Comparison of ENCODE assay signal across 8 mouse cellular contexts in the genomic region with DNA sequence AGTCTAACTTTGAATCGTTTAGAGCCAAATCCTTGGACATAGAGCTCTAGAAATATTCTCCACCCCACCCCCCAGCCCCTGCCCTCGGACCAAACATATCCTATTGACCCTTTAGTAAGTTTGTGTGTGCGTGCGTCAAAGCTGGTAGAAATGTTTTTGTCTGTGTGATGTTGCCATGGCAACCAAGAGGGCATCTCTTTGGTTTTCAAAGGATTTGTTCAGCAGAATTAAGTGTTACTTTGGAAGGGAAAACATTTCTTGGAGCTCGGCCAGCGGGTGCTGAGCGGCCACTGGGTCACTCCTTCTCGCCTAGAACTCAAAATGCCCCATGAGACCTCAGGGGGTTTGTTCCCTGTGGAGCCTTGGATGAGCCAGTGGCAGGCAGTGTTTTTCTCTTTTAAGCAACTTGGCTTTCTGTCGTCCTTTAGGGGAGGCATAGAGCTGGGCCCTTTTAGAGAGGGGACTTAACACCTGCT.
DNase-seq lines count a peak whose midpoint lies in the region; TF ChIP-seq lines count a peak whose summit lies in the region.

No protein-coding gene starts in this region.

- TF ChIP-seq CTCF in cerebellum, adult 2 months (IDR thresholded peaks at IDR 0.05; ENCODE audit: borderline replicate concordance, insufficient read depth, low read depth, low read length), result no peak

- TF ChIP-seq POLR2A in cerebellum, adult 2 months (IDR thresholded peaks at IDR 0.05; ENCODE audit: borderline replicate concordance, insufficient read depth, low read length), result no peak

- no peak overlapping the region for H3K27ac ChIP-seq in cerebellum, adult 2 months (ENCODE audit: insufficient read depth, low read length)
- peak overlapping the region; percentile 67; the same call in 1 of the 2 replicates for H3K27ac ChIP-seq in hindbrain, embryonic 10.5 days

- H3K36me3 ChIP-seq in hindbrain, embryonic 10.5 days, result no peaks in the 10 kb centered on the region

- peak; percentile 52 for DNase-seq in heart, postnatal 4 days
- no peak for DNase-seq in heart, adult 9 months (ENCODE audit: low spot score in 2 of 2)
- DNase-seq in cerebellum, adult 2 months, result peak; percentile 48 to 57
- peak; percentile 56 for DNase-seq in hindbrain, embryonic 10.5 days (ENCODE audit: low spot score)
- DNase-seq in lung, postnatal 36 days, result peak; percentile 87
- DNase-seq in spleen, postnatal 36 days (ENCODE audit: low spot score in 2 of 2), result no peak
- DNase-seq in thymus, postnatal 36 days, result no peak
- no peak for DNase-seq in spleen, postnatal 4 days (ENCODE audit: low spot score in 2 of 2)

- H3K9me3 ChIP-seq in hindbrain, embryonic 10.5 days, result no peaks in the 10 kb centered on the region

- no peak overlapping the region for H3K4me3 ChIP-seq in cerebellum, adult 2 months (replicated peaks; ENCODE audit: insufficient read depth, low read depth, low read length)
- H3K4me3 ChIP-seq in hindbrain, embryonic 10.5 days, result no peak overlapping the region

- H3K4me1 ChIP-seq in cerebellum, adult 2 months (ENCODE audit: control insufficient read depth, insufficient read depth, low read length), result peaks cover 8% of the 10 kb centered on the region; the same call in 1 of the 2 replicates
- H3K4me1 ChIP-seq in hindbrain, embryonic 10.5 days (replicated peaks), result peaks cover 36% of the 10 kb centered on the region

- H3K27me3 ChIP-seq in cerebellum, adult 2 months (ENCODE audit: control insufficient read depth, insufficient read depth, low read length), result no peaks in the 10 kb centered on the region
- no peaks in the 10 kb centered on the region; the same call in 1 of the 2 replicates for H3K27me3 ChIP-seq in hindbrain, embryonic 10.5 days (ENCODE audit: insufficient read depth, poor library complexity, severe bottlenecking)

- WGBS in cerebellum, adult 2 months, result 23% methylated on average over 9 of the region's 9 CpGs
- WGBS in hindbrain, embryonic 10.5 days, result 11% methylated on average over 9 of the region's 9 CpGs

Comparison
In these comparisons a context has a peak if more than half of its experiments do, and no peak if none do; other contexts are left out.
1. DNase-seq: peak in heart, postnatal 4 days (single experiment), cerebellum, adult 2 months (2 of 2), hindbrain, embryonic 10.5 days (single experiment) and lung, postnatal 36 days (single experiment); none in heart, adult 9 months (0 of 2), spleen, postnatal 36 days (0 of 2), thymus, postnatal 36 days (0 of 2) and spleen, postnatal 4 days (0 of 2).